25 mouse cellular contexts compared by ENCODE assay signal in genomic region chr5:85954526-85954925, GRCm38 (mm10).
"Had no signal": no experiment of that assay in that cellular context is flagged by ENCODE, and none has a peak within 500 bp of the region (broad histone marks: within the 10 kb centered on the region; RNA-seq: fewer than 3 reads in every experiment).

No protein-coding gene starts in this region.

- H3K36me3 ChIP-seq: limb, embryonic 10.5 days; limb, embryonic 12.5 days; limb, embryonic 13.5 days; limb, embryonic 15.5 days; liver, embryonic 12.5 days; liver, embryonic 13.5 days; liver, embryonic 15.5 days; lung, embryonic 15.5 days; midbrain, embryonic 10.5 days; midbrain, embryonic 12.5 days; midbrain, embryonic 13.5 days; midbrain, embryonic 15.5 days had no signal

- H3K27me3 ChIP-seq: limb, embryonic 12.5 days; limb, embryonic 13.5 days; limb, embryonic 15.5 days; liver, embryonic 12.5 days; liver, embryonic 13.5 days; liver, embryonic 15.5 days; lung, embryonic 15.5 days; megakaryocyte, embryonic 14.5 days; midbrain, embryonic 12.5 days; midbrain, embryonic 13.5 days; midbrain, embryonic 15.5 days had no signal

- DNase-seq: left cerebral cortex, postnatal 4 days; liver; liver, embryonic 13.5 days; liver, postnatal 0 days; lung, adult 18-20 months; lung, adult 2 months; lung, embryonic 14.5 days; lung, postnatal 10 days; lung, postnatal 14 days; lung, postnatal 36 days; lung, postnatal 4 days; midbrain, embryonic 14.5 days had no signal

- H3K4me3 ChIP-seq: limb, embryonic 10.5 days; limb, embryonic 12.5 days; limb, embryonic 13.5 days; limb, embryonic 15.5 days; liver, embryonic 12.5 days; liver, embryonic 13.5 days; liver, embryonic 15.5 days; lung, embryonic 15.5 days; megakaryocyte, embryonic 14.5 days; midbrain, embryonic 10.5 days; midbrain, embryonic 12.5 days; midbrain, embryonic 13.5 days; midbrain, embryonic 15.5 days; myocyte had no signal
